Mouse (Mus musculus) yolk sac, embryonic 10.5 days (tissue): ENCODE results near the gene Dap.

Experiments
- DNase-seq: peaks from one replicate; pipeline ENCODE4 v3.0.0-alpha.2; 2017; ENCODE audit warnings: low spot score

Dap gene

DNA sequence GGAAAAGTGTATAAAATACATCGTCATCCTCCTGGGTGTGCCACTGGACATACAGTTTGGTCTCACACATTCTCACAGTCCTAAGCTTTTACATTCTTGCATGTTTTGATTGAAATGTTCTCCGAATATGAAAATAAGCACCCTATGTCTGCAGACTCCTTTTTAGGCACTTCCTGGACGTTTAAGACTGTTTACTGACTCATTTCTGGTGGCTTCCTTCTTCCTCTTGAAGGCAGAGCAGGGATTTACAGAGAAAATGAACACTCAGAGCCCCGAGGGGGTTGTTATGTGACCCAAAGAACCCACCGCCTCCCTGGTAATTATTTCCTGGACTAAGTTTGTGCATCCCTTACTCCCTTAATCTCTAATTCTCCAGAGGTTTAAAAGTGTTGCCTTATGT is 13.8 kb downstream of the Dap start:
- no peak for DNase-seq

DNA sequence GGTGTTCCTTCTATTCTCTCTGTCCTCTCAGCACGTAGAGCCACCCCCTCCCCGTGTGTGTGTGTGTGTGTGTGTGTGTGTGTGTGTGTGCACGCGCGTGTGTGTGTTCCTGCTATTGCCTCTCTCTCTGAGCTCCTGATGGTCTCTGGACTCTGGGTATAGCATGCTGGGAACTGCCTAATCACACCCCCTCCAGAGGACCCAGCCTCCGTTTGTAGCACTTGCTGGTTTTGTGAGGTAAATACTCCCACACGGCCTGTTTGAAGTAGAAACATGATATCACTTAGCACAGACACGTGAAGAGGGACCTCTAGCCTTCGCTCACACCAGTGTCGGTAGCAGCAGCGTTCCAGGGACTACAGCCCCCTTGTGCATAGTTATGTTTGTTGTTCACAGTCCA is 14.5 kb downstream of the Dap start:
- DNase-seq, result no peak

DNA sequence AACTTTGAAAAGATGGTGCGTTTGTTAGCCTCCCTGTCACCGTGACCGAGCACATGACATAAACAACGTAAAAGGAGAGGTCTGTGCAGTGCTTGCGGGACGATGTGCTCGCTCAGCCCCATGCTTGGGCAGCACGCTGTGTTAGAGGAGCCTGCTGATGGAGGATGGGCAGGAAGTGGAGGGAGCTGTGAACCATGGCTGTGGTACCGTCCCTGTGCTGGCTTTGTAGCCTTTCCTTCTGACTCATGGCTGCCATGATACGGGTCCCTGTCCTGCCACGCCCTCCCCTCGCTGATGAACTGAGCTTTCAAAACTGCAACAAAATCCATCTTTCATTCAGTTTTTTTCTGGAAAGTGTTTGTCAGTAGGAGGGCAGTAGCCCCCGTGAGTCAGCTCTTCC is 15.6 kb downstream of the Dap start:
- no peak for DNase-seq

DNA sequence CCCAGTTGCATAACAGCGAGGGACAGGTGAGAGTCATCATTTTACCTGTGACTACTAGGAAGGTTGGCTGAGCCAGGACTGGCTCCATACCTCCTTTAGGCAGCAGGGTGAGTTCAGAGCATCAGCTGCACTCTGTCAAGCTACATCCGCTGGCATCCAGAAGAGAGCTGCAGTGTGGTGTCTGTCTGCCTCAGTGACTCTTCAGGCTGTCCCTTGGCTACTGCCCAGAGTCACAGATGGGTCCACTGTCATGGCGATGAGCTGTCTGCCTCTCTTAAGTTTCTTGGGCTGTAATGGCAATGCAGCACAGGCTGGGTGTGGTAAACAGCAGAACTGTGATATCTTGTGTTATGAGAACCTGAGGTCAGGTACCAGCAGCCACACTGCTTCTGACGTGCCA is 16.1 kb downstream of the Dap start:
- DNase-seq, result no peak

DNA sequence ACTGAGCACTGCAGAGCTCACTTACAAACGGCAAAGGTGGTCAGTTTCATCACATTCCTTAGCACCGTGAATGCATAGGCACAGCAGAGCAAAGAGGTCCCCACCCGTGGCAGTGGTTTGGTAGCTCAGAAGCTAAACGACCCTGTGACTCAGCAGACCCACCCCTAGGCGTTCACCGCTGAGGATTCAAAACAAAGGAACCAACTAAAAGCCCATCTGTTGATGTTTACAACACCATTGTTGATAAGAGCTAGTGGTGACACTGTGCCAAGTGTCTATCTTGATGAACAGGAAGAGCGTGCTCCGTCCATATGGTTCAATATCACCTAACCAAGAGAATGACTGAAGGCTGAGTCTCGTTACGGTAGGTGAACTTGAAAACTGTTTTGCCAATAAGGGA is 19.1 kb downstream of the Dap start:
- DNase-seq, result no peak

DNA sequence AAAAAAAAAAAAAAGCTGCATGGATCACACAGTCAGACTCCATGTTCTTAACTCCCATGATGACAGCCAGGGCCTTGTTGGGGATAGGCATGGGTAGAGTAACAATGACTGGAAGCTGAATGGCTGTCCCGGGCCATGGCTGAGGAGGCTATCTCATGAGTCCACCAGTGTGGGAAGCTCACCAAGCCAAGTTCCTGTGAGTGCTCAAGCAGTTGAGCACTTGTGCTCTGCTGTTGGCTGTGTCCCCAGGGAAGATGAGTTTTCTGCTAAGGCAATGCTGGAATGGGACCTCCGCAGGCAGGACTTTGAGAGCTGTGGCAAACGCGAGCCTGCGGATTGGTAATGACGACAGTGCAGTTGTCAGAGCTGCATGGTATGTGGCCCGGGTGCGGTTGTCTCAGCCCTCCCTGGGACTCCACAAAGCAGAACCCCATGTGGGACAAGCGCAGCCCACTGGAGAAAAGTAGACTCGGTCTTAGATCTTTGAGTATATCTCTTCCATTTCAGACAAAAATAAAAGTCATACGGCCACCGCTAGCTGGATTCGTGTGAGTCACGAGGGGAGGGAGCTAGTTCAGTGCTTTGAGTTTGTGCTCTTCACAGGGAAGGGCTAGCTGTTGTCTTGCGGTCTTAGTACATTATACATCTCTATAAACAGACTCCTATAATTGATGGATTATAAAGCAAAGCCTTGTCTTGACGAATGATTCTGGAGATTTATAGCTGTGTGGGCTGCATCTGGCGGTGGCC is 20.8 kb downstream of the Dap start:
- no peak for DNase-seq

DNA sequence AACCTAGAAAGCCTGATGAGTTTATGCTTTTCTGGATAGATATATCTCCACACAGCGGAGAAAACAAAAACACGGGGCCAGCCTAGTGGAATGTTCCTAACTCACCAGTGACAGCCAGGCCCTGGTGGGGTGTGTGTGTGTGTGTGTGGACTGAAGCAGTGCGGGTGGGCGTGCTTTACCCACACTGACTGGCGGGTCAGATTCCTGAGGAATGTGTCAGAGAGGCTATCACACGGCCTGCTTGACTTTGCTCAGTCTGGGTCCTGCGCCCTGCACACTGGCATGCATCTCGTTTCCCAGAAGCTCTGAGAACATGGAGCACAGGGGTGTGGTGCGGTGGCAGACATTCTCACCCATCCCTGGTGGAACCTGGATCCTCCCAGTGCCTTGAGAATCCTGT is 21.8 kb downstream of the Dap start:
- no peak for DNase-seq

DNA sequence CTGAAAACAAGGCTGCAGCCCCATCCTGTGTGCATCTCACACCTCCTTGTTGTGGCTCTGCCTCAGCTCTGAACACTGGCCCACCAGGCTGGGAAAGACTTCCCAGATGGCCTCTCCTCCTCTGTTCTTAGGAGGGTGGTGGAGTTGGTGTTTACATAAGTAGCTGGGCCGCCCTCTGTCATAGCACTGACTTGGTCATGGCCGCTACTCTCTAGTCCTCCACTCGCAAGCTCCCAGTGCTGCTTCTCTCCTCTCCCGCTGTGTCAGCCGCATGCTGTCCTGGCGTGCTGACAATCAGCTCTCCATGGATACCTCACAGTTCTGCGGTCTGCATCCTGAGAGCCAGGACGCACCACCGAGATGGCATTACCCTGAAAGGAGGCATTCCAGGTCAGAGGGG is 22.9 kb downstream of the Dap start:
- no peak for DNase-seq

DNA sequence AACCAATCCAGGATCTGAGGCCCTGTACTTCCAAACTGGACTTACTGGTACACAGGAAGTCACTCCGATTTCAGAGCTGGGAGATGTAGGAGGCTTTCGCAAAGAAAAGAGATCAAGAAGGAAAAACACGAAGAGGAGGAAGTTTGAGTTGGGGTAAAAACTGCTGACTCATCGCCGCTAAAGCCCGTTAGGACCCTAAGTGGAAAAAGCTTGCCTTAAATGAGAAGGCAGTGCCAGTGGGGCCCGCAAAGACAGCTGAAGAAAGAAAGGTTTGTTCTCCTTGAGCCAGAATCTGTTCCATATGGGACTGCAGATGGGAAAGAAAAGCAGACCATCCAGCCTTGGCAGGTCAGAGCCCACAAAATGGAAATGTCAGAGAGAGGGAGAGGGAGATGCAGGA is 24.8 kb downstream of the Dap start:
- no peak for DNase-seq

DNA sequence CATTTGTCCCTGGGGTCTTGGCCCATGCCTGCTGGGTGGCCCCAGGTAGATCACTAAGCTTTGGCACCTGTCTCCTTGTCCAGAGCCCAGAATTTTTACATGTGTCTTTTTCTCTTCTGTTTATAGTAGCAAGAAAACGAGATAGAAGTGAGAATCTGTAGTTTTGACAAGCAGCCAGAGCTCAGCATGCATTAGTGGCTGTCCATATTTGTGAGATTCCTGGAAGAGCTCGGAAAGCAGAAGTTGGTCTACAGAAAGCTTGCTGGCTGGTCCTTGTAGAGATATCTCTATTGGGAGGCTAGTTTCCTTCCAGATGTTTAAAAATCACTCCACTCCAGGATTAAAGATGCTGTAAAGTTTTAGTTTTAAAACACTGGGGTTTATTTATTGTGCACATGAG is 25.9 kb downstream of the Dap start:
- DNase-seq, result no peak

DNA sequence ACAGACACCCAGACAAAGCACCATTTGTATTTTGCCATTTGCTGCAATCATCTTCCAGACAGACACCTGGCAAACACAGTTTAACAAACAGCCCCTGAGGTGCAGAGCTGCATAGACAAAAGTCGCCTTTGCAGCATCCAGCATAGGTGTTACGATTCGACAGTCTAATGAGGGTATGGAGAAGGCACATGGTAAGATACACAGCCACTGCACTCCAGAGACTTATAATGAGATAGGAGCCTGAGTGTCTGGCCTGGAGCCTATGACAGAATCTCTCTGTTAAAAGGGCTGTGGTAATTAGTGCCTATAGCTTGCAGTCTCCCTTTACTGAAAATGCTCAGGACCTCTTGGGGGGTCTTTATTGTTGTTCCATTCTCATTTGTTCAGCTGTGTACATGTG is 26.6 kb downstream of the Dap start:
- DNase-seq, result no peak

DNA sequence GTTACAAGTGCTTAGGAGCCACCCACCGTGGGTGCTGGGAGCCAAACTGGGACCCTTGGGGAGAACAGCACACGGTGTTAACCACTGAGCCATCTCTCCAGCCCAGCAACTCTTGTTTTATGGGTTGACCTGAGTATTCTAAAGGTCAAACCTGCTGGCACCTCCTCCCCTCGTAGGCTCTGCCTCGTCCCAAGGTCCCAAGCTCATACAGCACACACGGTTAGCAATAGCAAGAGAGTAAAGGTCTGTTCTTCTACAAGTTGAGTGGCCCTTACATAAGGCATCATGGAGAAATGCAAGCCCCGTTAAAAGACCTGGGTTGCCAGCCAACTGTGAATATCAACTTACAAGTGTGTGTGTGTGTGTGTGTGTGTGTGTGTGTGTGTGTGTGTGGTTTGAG is 27.1 kb downstream of the Dap start:
- no peak for DNase-seq

DNA sequence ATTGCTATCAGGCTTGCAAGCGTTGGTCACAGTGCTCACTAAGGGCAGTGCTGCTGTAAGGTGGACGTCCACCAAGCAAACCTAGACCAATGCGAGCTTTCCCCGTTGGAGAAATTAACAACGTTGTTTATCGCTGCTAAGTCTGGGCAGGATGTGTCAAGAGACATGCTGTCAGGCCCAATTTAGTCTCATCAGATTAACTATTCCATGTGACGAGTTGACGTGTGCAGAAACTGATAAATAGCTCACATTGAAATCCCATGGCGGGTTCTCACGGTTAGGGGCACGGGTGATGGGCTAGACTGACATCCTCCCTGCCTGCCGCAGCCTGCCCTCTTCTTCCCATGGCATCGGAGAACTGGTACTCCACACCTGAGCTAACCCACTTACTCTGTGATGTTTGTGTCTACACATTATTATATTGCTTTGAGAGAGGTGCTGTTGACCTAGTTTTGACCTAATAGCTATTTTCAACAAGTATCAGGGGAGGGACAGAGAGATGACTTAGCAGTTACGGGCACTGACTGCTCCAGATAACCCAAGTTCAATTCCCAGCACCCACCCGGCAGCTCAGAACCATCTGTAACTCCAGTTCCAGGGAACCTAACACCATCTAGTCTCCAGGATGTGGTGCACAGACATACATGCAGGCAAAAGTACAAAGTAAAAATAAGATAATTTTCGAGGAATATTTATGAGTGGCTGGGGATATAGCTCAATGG is 28.6 kb downstream of the Dap start:
- DNase-seq, result no peak

DNA sequence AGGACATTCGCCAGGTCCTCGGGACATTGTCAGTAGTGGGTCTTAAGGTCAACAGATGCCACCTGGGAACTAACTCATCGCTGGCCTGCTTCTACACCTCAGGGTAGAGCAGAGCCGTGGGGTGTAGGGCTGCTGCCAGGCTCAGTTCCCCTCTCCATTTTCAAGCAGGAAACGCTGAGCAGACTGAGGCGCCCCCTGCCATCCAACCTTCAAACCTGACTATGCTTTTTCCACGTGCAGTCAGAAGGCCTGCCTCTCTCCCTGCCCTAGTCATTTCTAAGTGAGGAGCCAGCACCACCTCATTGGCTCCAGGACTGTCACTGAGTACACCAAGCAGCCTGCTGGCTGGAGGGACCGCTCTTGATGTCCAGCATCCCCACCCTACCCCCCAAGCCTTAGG is 29.3 kb downstream of the Dap start:
- DNase-seq, result no peak

DNA sequence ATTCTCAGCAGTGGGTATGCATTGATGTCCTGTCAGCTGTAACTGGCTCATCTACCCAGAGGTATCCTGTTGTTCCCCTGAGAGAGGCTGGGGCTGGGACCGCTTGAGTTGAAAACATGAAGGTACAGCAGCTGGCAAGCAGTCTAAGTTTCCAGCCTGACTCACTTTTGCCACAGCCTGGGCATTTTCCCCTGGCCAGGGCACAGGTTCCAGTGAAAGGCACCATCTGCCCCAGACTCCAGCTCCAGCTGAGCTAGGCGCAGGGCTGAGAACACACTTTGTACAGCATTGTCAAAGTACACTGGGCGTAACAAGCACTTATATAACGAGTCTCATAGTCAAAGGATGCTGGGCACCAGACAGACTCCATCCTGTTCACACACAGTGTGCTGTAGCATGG is 29.8 kb downstream of the Dap start:
- DNase-seq, result no peak

DNA sequence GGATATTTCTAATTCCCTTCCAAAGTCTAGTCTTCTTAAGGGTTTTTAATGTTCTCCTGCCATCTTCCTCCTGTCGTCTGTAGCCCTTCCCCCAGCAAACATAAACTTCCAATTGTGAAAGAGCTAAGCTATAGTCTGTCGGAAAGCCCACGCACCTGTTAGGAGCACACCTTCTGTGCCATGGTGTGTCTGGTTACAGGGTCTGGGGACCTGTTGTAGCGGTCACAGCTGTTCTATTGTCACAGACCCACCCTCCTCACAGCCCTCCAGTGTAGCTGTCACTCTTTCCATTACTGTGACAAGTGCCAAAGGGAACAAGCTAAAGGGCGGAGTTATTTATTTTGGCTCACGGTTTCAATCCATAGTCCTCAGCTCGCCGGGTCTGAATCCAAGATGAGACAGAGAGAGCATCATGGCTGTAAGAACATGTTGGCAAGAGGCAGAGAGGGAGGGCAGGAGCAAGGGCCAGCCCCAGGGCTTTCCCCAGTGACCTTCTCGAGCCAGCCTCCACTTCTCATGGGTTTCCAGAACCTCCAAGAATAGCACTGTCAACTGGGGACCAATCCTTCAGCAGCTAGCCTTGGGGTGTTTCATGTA is 30.9 kb downstream of the Dap start:
- no peak for DNase-seq

DNA sequence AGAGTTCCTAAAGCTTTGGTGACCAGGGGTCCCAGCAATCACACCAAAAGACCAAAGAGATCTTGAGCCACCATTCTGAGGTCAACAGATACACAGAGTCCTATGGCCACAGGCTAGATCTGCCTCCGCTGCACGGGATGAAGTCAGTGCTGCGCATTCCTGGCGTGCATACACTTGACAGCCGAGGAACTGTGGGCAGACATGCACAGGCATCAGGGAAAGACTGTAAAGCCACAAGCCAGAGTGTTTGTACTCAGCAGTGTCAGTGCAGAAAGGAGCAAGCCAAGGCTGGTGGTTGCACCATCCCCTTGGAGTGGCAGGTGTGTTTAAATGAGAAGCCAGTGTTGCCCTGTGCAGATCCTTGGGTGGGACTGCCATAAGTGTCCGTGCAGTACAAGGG is 31.6 kb downstream of the Dap start:
- no peak for DNase-seq

DNA sequence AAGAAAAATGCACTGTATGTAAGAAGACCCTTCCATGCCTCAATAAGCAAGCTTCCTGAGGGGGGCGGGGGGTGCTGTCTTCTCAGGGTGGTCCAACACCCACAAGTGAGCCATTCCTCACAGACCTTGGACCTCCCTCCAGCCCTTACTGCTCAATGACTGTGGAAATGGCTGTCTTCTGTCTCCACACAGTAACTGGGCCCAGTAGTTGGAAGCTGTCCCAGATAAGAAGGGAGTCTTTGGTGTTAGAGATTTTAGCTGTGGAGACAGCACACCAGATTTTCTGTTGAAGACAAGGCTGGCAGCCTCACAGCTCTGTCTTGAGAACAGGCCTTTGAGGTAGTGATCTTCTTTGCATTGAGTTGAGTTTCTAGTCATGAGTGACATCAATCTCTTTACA is 33.2 kb downstream of the Dap start:
- no peak for DNase-seq

DNA sequence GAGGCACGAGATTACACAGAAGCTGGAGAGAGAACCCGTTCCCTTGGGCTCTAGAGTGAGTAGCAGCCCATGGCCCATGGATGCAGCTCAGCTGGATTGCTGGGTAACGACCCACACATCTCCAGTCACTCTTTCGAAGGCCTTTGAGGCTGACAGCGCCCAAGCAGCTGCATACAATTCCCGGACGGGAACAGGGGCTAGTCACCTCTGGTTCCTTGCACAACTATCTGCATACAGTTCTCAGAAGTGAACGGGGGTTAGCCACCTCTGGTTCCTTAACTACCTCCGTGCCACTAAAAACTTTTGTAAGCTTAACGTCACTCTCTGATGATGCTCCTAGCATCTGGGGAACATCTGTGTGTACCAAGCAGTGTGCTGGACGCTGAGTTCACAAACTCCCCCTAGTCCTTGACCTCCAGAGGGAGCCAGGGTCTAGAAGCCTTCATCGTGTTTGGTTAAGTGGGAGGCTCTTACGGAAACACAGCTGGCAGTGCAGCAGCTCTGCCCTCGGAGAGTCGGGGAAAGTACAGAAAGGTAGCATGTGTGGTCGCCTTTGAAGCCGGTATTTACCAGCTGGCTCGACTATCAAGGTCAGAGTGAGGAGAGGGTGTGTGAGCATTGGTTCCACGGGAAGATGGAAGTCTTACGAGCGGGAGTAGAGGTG is 34.0 kb downstream of the Dap start:
- DNase-seq, result no peak

DNA sequence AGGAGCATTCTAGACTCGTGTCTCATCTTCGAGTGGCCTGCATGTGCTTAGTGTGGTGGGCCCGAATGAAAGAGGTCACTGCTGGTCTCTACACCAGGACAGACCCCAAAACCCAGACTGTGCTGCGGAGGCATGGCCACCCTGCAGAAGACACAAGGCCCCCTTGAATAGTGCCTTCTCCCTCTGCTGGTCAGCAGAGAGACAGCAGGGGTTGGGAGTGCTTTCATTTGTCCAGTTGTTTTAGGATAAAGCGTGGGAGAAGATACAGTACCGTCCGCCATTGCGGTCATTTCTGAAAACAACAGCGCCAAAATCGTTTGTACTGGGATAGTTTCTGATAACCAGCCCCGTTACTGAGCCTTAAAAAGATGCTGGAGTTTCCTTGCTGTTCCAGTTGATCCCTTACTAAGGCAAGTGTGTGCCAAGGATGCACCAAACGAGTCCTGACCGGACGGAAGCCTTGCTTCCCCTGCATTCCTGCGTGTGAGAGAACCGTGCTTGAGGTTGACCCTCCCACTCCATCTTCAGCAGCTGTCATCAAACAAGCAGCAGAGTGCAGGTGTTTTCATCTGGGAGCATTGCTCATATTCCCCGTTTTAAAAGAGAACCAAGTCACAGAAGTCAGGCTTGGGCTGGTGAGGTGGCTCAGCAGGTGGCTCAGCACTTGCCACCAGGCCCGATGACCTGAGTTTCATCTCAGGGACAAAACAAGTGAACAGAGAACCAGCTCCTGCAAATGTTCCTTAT is 34.8 kb downstream of the Dap start:
- no peak for DNase-seq

DNA sequence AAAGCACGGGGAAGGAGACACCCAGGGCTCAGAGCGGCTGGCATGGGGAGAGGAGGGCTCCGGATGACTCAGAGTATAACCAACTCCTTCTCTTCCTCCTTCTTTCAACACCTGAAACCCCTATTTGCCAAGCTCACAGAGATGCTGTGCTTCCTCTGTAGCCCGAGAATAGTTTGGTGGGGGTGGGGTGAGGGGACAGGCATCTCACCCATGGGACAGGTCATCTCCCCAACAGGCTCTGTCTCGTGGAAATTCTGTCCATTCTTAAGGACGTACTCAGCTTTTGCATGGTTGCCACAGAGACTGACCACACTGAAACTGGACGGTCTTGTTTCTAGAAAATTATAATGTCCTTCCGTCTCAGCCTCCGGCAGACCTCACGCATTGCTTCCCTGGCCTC is 37.0 kb downstream of the Dap start:
- DNase-seq, result no peak

DNA sequence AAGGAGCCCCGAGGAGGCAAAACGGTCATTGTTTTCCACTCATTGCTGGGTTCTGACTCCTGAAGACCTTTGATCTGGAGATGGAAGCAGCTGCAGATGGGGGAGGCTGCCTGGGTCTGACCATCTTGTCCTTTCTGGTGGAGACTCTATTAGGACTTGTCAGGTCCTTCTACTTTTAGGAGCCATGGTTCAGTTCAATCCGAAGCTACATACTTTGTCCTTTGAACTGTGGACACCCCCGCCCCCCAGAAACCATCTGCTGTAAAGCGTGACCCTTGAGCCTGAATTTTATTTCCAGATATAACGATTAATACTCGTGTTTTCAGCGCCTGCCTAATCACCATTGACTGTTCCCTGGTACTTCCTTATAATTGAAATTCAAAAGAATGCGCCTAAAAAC is 38.2 kb downstream of the Dap start:
- DNase-seq, result no peak
